In the genomic region with DNA sequence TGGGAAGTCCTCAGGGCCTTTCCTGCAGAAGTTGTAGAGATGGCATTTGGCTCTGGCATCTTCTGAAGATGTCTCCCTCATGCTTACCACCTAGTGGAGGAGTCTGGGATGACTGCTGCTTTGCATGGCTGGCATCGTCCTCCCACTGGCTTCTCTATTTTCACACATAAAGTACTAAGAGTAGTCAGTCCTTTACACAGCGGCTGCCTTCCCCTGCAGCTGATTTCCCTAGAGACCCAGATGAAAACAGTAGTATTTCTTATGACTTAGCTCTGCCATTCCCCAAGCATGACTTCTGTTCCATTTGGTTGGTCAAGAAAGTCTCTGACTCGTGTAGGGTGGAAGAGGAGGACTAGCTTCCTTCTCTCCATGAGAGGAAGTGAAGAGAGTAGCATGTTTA, we compare ENCODE assay signal across 7 mouse cellular contexts. TPM values are rescaled to one million over a fixed set of nuclear protein-coding genes. Genes with fewer than 3 reads are reported as not detected.
DNase-seq lines count a peak whose midpoint lies in the region; ATAC-seq and TF ChIP-seq lines count a peak whose summit lies in the region.

No protein-coding gene starts in this region.

- H3K27ac ChIP-seq in kidney, embryonic 14.5 days (ENCODE audit: low read depth, low read length) = no peak overlapping the region
- H3K27ac ChIP-seq in heart, embryonic 11.5 days (ENCODE audit: low read depth, low read length) = no peak overlapping the region

- H3K27me3 ChIP-seq in kidney, embryonic 14.5 days (ENCODE audit: control insufficient read depth, insufficient read depth, low read length) = no peaks in the 10 kb centered on the region
- H3K27me3 ChIP-seq in E14TG2a.4 (ENCODE audit: insufficient read depth, low read length) = 0 out of 2 replicates have a peak, but pooled peaks cover 3% of the 10 kb centered on the region
- H3K27me3 ChIP-seq in heart, embryonic 11.5 days (ENCODE audit: control insufficient read depth, insufficient read depth, low read length) = no peaks in the 10 kb centered on the region

- H3K36me3 ChIP-seq in kidney, embryonic 14.5 days (ENCODE audit: control insufficient read depth, insufficient read depth, low read length) = no peaks in the 10 kb centered on the region
- H3K36me3 ChIP-seq in E14TG2a.4 (ENCODE audit: insufficient read depth, low read length) = no peaks in the 10 kb centered on the region
- no peaks in the 10 kb centered on the region for H3K36me3 ChIP-seq in heart, embryonic 11.5 days (ENCODE audit: control insufficient read depth, insufficient read depth, low read length)

- peak; percentile 7 for DNase-seq in kidney, adult 18-20 months
- DNase-seq in 416B (ENCODE audit: low read depth) = peak; percentile 28

- 47% methylated on average over 3 of the region's 3 CpGs for WGBS in kidney, embryonic 14.5 days
- 61% methylated on average over 3 of the region's 3 CpGs for WGBS in heart, embryonic 11.5 days (ENCODE audit: insufficient replicate concordance)

- no peak for ATAC-seq in kidney, embryonic 14.5 days (ENCODE audit: low FRiP score, low TSS enrichment)
- ATAC-seq in megakaryocyte, adult 5-6 weeks (ENCODE audit: poor library complexity, severe bottlenecking) = 0 out of 2 replicates have a peak, but pooled peaks have one; percentile 51
- ATAC-seq in heart, embryonic 11.5 days (replicated peaks; ENCODE audit: insufficient number of reproducible peaks, low FRiP score, low TSS enrichment) = no peak
- ATAC-seq in monocyte, adult 5-6 weeks (replicated peaks; ENCODE audit: insufficient number of reproducible peaks, low FRiP score, low TSS enrichment, poor library complexity, severe bottlenecking) = no peak

- no peak overlapping the region for H3K9ac ChIP-seq in kidney, embryonic 14.5 days (ENCODE audit: low read depth, low read length)
- H3K9ac ChIP-seq in heart, embryonic 11.5 days (ENCODE audit: low read depth, low read length) = no peak overlapping the region

- TF ChIP-seq CTCF in E14TG2a.4 (conservative IDR thresholded peaks at IDR 0.05; ENCODE audit: low read length) = peak; percentile 16; the same call in 1 of the 2 replicates

- H3K4me3 ChIP-seq in kidney, embryonic 14.5 days (ENCODE audit: low read length) = no peak overlapping the region
- no peak overlapping the region for H3K4me3 ChIP-seq in E14TG2a.4 (replicated peaks; ENCODE audit: low read length)
- no peak overlapping the region for H3K4me3 ChIP-seq in heart, embryonic 11.5 days (ENCODE audit: low read depth, low read length)

- H3K9me3 ChIP-seq in kidney, embryonic 14.5 days (ENCODE audit: control insufficient read depth, low read length) = no peaks in the 10 kb centered on the region
- peaks cover 7% of the 10 kb centered on the region for H3K9me3 ChIP-seq in E14TG2a.4 (ENCODE audit: low read length)
- no peaks in the 10 kb centered on the region for H3K9me3 ChIP-seq in heart, embryonic 11.5 days (replicated peaks; ENCODE audit: control insufficient read depth, low read length)

- no peak overlapping the region for H3K4me2 ChIP-seq in kidney, embryonic 14.5 days (replicated peaks; ENCODE audit: low read depth, low read length)
- no peak overlapping the region for H3K4me2 ChIP-seq in heart, embryonic 11.5 days

- no peaks in the 10 kb centered on the region for H3K4me1 ChIP-seq in kidney, embryonic 14.5 days (ENCODE audit: control insufficient read depth, insufficient read depth, low read length)
- H3K4me1 ChIP-seq in E14TG2a.4 (replicated peaks; ENCODE audit: low read depth, low read length) = no peaks in the 10 kb centered on the region
- no peaks in the 10 kb centered on the region for H3K4me1 ChIP-seq in heart, embryonic 11.5 days (ENCODE audit: control insufficient read depth, insufficient read depth, low read length)

RNA-seq across cellular contexts. Expression of gene Mysm1, which starts 20.3 kb away (rescaled TPM):
- 24.8 and 41.1 TPM in 2 replicates for polyA plus RNA-seq in kidney, embryonic 14.5 days (2014; fragmentation: Nextera tagmentation; extraction: Ambion mirVana)
- total RNA-seq in megakaryocyte, adult 5-6 weeks (2015) = 35.7 and 54.4 TPM in 2 replicates
- total RNA-seq in megakaryocyte, adult 5-6 weeks (2017) = 38.6 and 58.9 TPM in 2 replicates
- 18.9 and 23.9 TPM in 2 replicates for polyA plus RNA-seq in heart, embryonic 11.5 days (2014; fragmentation: Nextera tagmentation; extraction: Ambion mirVana)
- total RNA-seq in monocyte, adult 5-6 weeks (2017) = 90.7 to 115 TPM (median 113 TPM) in 3 replicates

RNA-seq across cellular contexts. Expression of gene Jun, which starts 52.8 kb away (rescaled TPM):
- polyA plus RNA-seq in kidney, embryonic 14.5 days (2014; fragmentation: Nextera tagmentation; extraction: Ambion mirVana) = 24.0 and 30.2 TPM in 2 replicates
- total RNA-seq in megakaryocyte, adult 5-6 weeks (2015) = 88.4 and 91.5 TPM in 2 replicates
- 141 and 162 TPM in 2 replicates for total RNA-seq in megakaryocyte, adult 5-6 weeks (2017)
- polyA plus RNA-seq in heart, embryonic 11.5 days (2014; fragmentation: Nextera tagmentation; extraction: Ambion mirVana) = 33.6 and 34.5 TPM in 2 replicates
- 141 to 642 TPM (median 148 TPM) in 3 replicates for total RNA-seq in monocyte, adult 5-6 weeks (2017)
